Mouse (Mus musculus): ENCODE results near the gene Agrp. TPM values are rescaled to one million over a fixed set of nuclear protein-coding genes. Genes with fewer than 3 reads are reported as not detected.

The Agrp gene
- polyA plus RNA-seq, 1 experiment from 2014 or later = 0.81 TPM

DNA sequence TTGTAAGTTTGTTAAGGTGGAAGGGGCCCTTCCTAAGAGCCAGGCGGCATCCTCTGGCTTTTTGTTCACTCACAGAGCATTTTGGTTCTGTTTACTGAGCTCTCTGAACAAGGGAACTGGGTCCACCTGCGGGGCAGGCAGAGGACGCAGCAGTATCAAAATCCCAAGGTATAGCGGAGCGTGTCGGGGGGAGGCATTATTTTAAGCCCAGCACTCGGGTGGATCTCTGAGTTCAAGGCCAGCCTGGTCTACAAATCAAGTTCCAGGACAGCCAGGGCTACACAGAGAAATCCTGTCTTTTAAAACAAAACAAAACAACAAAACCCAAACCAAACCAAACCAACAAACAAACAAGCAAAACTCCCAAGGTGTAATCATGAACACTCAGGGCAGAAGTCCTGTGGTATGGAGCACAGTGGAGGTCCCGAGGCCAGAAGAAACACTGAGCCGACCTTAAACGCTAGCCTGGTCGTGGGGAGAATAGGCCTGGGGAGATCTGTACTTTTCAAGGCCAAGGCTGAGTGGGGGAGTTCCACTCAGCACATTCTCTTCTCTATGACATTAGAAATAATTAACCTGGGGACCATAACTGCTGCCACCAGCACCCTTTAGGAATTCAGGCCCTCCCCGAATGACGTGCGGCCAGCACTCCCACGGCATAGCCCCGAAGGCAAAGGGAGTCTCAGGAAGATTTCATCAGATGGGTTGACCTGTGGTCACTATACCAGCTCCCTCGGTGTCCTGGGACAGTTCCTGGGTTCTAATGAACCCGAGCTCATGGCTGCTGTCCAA lies 42.5 kb downstream of the Agrp start:
- WGBS = 54% methylated on average over 18 of the region's 18 CpGs
- peak overlapping the region; percentile 66; the same call in 1 of the 2 replicates for H3K9ac ChIP-seq (ENCODE audit: low read length)
- H3K4me2 ChIP-seq (ENCODE audit: low read depth, low read length) = peak overlapping the region; percentile 34
- peak overlapping the region; percentile 89 for H3K27ac ChIP-seq (ENCODE audit: low read length)
- no peaks in the 10 kb centered on the region for H3K36me3 ChIP-seq (ENCODE audit: control insufficient read depth, insufficient read depth, low read length)
- ATAC-seq (ENCODE audit: insufficient read depth, low FRiP score) = no peak
- peaks cover 21% of the 10 kb centered on the region for H3K4me1 ChIP-seq (ENCODE audit: control insufficient read depth, insufficient read depth, low read length)
- H3K4me3 ChIP-seq (replicated peaks; ENCODE audit: low read length) = peak overlapping the region; percentile 17; the same call in 1 of the 2 replicates
- no peaks in the 10 kb centered on the region for H3K9me3 ChIP-seq (replicated peaks; ENCODE audit: control insufficient read depth, low read length)
- no peaks in the 10 kb centered on the region for H3K27me3 ChIP-seq (ENCODE audit: control insufficient read depth, insufficient read depth, low read length)

DNA sequence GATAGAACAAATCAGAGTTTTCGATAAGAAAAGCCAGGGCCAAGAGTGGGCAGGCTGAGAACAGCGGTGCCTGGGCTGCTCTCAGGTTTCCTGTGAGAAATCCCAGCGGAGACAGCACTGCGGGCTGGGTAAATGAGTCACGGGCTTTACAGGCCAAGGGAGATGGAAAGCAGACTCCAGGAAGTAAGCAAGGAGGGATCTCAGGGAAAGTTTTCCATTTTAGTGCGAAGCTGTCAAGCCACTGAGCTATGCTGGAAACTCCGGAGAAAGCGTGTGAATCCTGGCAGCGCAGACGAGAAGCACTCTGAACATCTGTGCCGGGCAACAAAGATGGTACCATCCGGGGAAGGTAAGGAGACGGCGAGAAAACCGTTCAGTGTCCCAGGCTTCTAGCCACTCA lies 43.3 kb downstream of the Agrp start:
- ATAC-seq (ENCODE audit: insufficient read depth, low FRiP score) = peak; percentile 82; the same call in 1 of the 2 replicates
- Histone ChIP-seq H3K4me2 (ENCODE audit: low read depth, low read length) (peak overlapping the region; percentile 34), H3K9me3 (replicated peaks; ENCODE audit: control insufficient read depth, low read length) (no peaks in the 10 kb centered on the region), H3K36me3 (ENCODE audit: control insufficient read depth, insufficient read depth, low read length) (no peaks in the 10 kb centered on the region), H3K9ac (ENCODE audit: low read length) (peak overlapping the region; percentile 66), H3K27me3 (ENCODE audit: control insufficient read depth, insufficient read depth, low read length) (no peaks in the 10 kb centered on the region), H3K27ac (ENCODE audit: low read length) (peak overlapping the region; percentile 89), H3K4me1 (ENCODE audit: control insufficient read depth, insufficient read depth, low read length) (peaks cover 21% of the 10 kb centered on the region), H3K4me3 (replicated peaks; ENCODE audit: low read length) (peak overlapping the region; percentile 17)
- WGBS = 7% methylated on average over 15 of the region's 15 CpGs

DNA sequence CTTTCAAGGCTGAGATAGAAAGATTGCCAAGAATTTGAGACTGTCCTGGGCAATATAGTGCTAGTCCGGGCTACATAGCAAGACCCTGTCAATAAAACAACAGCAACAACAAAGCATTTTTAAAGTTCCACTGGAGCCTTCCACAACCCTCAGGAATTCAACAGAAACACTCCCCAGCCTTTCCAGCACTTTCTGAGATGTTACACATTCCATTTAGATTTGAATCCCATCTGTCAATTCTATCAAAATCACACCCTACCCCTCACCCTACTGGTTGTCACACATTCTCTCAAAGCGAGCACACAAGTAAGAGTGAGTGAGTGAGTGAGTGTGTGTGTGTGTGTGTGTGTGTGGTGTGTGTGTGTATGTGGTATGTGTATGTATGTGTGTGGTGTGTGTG lies 44.8 kb downstream of the Agrp start:
- H3K9ac ChIP-seq (ENCODE audit: low read length) = no peak overlapping the region
- no peak overlapping the region for H3K4me2 ChIP-seq (ENCODE audit: low read depth, low read length)
- H3K36me3 ChIP-seq (ENCODE audit: control insufficient read depth, insufficient read depth, low read length) = no peaks in the 10 kb centered on the region
- ATAC-seq (ENCODE audit: insufficient read depth, low FRiP score) = no peak
- WGBS = 65% methylated on average over 2 of the region's 2 CpGs
- no peak overlapping the region for H3K4me3 ChIP-seq (replicated peaks; ENCODE audit: low read length)
- no peaks in the 10 kb centered on the region for H3K27me3 ChIP-seq (ENCODE audit: control insufficient read depth, insufficient read depth, low read length)
- peaks cover 21% of the 10 kb centered on the region for H3K4me1 ChIP-seq (ENCODE audit: control insufficient read depth, insufficient read depth, low read length)
- no peaks in the 10 kb centered on the region for H3K9me3 ChIP-seq (replicated peaks; ENCODE audit: control insufficient read depth, low read length)
- no peak overlapping the region for H3K27ac ChIP-seq (ENCODE audit: low read length)

DNA sequence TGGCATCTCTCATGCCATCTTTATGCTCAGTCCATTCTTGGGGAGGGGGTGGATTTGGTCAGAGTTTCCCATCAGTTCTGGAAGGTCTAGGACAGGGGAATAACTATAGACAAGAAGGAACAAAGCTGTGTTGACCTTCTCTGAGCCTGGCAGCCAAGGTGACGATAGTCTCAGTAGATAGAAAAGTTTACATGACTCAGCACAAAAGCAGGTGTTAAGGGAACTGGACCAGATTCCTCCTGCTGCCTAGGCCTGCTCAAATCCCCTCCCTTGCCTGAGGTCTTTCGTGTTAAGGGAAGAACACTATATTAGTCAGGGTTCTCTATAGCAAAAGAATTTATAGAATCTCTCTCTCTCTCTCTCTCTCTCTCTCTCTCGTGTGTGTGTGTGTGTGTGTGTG lies 57.5 kb downstream of the Agrp start:
- no peak overlapping the region for H3K4me3 ChIP-seq (replicated peaks; ENCODE audit: low read length)
- WGBS = 55% methylated on average over 3 of the region's 3 CpGs

DNA sequence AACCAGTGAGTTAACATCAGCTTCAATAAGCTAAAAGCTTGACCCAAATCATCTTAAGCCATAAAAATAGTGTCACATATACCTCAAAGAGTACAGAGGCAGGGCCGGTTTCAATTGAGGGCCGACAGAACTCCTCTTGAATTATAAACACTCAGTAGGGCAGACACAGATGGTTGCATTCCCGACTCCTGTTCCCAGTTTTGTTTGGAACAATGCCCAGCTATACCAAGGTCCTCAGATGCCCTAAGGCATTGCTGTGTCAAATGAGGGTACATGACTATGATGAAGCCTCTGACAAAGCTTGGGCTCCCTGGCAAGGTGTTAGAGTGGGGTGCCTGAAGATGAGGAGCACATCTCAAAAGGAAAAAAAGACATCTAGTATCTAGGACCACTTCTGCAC lies 61.7 kb downstream of the Agrp start:
- no peak overlapping the region for H3K4me2 ChIP-seq (ENCODE audit: low read depth, low read length)
- no peaks in the 10 kb centered on the region for H3K36me3 ChIP-seq (ENCODE audit: control insufficient read depth, insufficient read depth, low read length)
- no peaks in the 10 kb centered on the region for H3K9me3 ChIP-seq (replicated peaks; ENCODE audit: control insufficient read depth, low read length)
- no peaks in the 10 kb centered on the region for H3K27me3 ChIP-seq (ENCODE audit: control insufficient read depth, insufficient read depth, low read length)
- no peaks in the 10 kb centered on the region for H3K4me1 ChIP-seq (ENCODE audit: control insufficient read depth, insufficient read depth, low read length)
- no peak overlapping the region for H3K27ac ChIP-seq (ENCODE audit: low read length)
- WGBS = 51% methylated on average over 3 of the region's 3 CpGs
- H3K4me3 ChIP-seq (replicated peaks; ENCODE audit: low read length) = no peak overlapping the region
- H3K9ac ChIP-seq (ENCODE audit: low read length) = no peak overlapping the region
- no peak for ATAC-seq (ENCODE audit: insufficient read depth, low FRiP score)

More for the DNA sequence above, 57.5 kb downstream of the Agrp start:
- Histone ChIP-seq H3K36me3 (ENCODE audit: control insufficient read depth, insufficient read depth, low read length) (no peaks in the 10 kb centered on the region), H3K9me3 (replicated peaks; ENCODE audit: control insufficient read depth, low read length) (no peaks in the 10 kb centered on the region), H3K9ac (ENCODE audit: low read length) (no peak overlapping the region), H3K4me1 (ENCODE audit: control insufficient read depth, insufficient read depth, low read length) (no peaks in the 10 kb centered on the region), H3K27ac (ENCODE audit: low read length) (no peak overlapping the region), H3K27me3 (ENCODE audit: control insufficient read depth, insufficient read depth, low read length) (no peaks in the 10 kb centered on the region), H3K4me2 (ENCODE audit: low read depth, low read length) (no peak overlapping the region)
- no peak for ATAC-seq (ENCODE audit: insufficient read depth, low FRiP score)

DNA sequence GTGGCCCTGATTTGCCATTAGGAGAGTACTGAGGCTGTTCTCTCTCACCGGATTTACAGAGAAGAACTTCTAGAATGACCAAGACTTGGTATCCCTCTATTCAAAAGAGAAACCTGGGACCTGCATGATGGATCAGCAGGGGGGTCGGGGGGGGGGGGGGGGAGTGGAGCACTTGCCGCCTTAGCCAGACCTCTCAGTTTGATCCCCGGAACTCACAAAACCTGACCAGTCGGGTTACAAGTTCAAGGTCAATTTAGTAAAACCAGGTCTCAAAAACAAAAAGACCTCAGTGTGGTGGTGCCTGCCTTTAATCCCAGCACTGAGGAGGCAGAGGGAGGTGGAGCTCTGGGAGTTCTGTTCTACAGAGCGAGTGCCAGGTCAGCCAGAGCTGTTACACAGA lies 62.5 kb downstream of the Agrp start:
- no peak overlapping the region for H3K27ac ChIP-seq (ENCODE audit: low read length)
- H3K36me3 ChIP-seq (ENCODE audit: control insufficient read depth, insufficient read depth, low read length) = no peaks in the 10 kb centered on the region
- no peak for ATAC-seq (ENCODE audit: insufficient read depth, low FRiP score)
- H3K4me1 ChIP-seq (ENCODE audit: control insufficient read depth, insufficient read depth, low read length) = no peaks in the 10 kb centered on the region
- no peaks in the 10 kb centered on the region for H3K27me3 ChIP-seq (ENCODE audit: control insufficient read depth, insufficient read depth, low read length)
- no peak overlapping the region for H3K4me2 ChIP-seq (ENCODE audit: low read depth, low read length)
- no peaks in the 10 kb centered on the region for H3K9me3 ChIP-seq (replicated peaks; ENCODE audit: control insufficient read depth, low read length)
- H3K9ac ChIP-seq (ENCODE audit: low read length) = no peak overlapping the region
- no peak overlapping the region for H3K4me3 ChIP-seq (replicated peaks; ENCODE audit: low read length)
- WGBS = 51% methylated on average over 6 of the region's 6 CpGs

- no peak overlapping the region for H3K4me3 ChIP-seq (replicated peaks; ENCODE audit: low read length)
- no peaks in the 10 kb centered on the region for H3K4me1 ChIP-seq (ENCODE audit: control insufficient read depth, insufficient read depth, low read length)
- no peaks in the 10 kb centered on the region for H3K27me3 ChIP-seq (ENCODE audit: control insufficient read depth, insufficient read depth, low read length)
- no peaks in the 10 kb centered on the region for H3K9me3 ChIP-seq (replicated peaks; ENCODE audit: control insufficient read depth, low read length)
- no peak overlapping the region for H3K27ac ChIP-seq (ENCODE audit: low read length)
- no peak overlapping the region for H3K4me2 ChIP-seq (ENCODE audit: low read depth, low read length)
- no peaks in the 10 kb centered on the region for H3K36me3 ChIP-seq (ENCODE audit: control insufficient read depth, insufficient read depth, low read length)
- no peak for ATAC-seq (ENCODE audit: insufficient read depth, low FRiP score)
- no peak overlapping the region for H3K9ac ChIP-seq (ENCODE audit: low read length)
Observed at GRCm38 (mm10) chr8:105573427-105573826, 63.8 kb downstream of the Agrp start.

DNA sequence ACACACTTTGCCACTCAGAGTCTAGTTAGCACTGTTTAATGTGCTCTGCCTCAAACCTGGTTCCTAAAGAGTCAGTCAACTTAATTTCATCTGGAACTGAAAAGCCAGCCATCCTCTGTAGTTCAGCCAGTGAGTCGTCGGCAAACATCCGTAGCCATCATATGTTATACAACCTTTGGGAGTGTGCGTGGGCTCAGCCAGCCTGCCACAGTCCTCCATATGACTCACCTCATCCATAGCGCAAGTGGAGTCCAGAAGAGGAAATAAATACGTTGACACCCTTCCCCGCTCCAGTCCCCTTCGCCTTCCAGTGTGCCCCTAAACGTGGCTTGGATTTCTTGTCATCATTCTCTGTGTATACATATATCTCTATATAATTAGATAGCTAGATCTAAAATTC lies 65.4 kb downstream of the Agrp start:
- H3K9me3 ChIP-seq (replicated peaks; ENCODE audit: control insufficient read depth, low read length) = no peaks in the 10 kb centered on the region
- no peak overlapping the region for H3K9ac ChIP-seq (ENCODE audit: low read length)
- 81% methylated on average over 9 of the region's 9 CpGs for WGBS
- no peak overlapping the region for H3K4me3 ChIP-seq (replicated peaks; ENCODE audit: low read length)
- peaks cover 4% of the 10 kb centered on the region; the same call in 1 of the 2 replicates for H3K4me1 ChIP-seq (ENCODE audit: control insufficient read depth, insufficient read depth, low read length)
- H3K36me3 ChIP-seq (ENCODE audit: control insufficient read depth, insufficient read depth, low read length) = no peaks in the 10 kb centered on the region
- no peak overlapping the region for H3K27ac ChIP-seq (ENCODE audit: low read length)
- no peak overlapping the region for H3K4me2 ChIP-seq (ENCODE audit: low read depth, low read length)
- H3K27me3 ChIP-seq (ENCODE audit: control insufficient read depth, insufficient read depth, low read length) = no peaks in the 10 kb centered on the region
- no peak for ATAC-seq (ENCODE audit: insufficient read depth, low FRiP score)

- 28% methylated on average over 27 of the region's 27 CpGs for WGBS
- ATAC-seq (ENCODE audit: insufficient read depth, low FRiP score) = no peak
- Histone ChIP-seq H3K4me3 (replicated peaks; ENCODE audit: low read length) (peak overlapping the region; percentile 80), H3K4me2 (ENCODE audit: low read depth, low read length) (peak overlapping the region; percentile 83), H3K27ac (ENCODE audit: low read length) (no peak overlapping the region), H3K36me3 (ENCODE audit: control insufficient read depth, insufficient read depth, low read length) (no peaks in the 10 kb centered on the region), H3K9ac (ENCODE audit: low read length) (peak overlapping the region; percentile 73), H3K27me3 (ENCODE audit: control insufficient read depth, insufficient read depth, low read length) (no peaks in the 10 kb centered on the region), H3K9me3 (replicated peaks; ENCODE audit: control insufficient read depth, low read length) (no peaks in the 10 kb centered on the region), H3K4me1 (ENCODE audit: control insufficient read depth, insufficient read depth, low read length) (peaks cover 15% of the 10 kb centered on the region)
Observed at GRCm38 (mm10) chr8:105566703-105567595, 70.2 kb downstream of the Agrp start.

Data from stomach, embryonic 16.5 days (tissue).